Mouse (Mus musculus) lung, postnatal 0 days (tissue): ENCODE results near the gene Slc25a25.

ENCODE experiments used
- CTCF ChIP-seq: IDR thresholded peaks from 2 replicates; pipeline ENCODE4 v1.5.1; 2016; ENCODE audit warnings: antibody characterized with exemption, mild to moderate bottlenecking
- EP300 ChIP-seq: IDR thresholded peaks from 2 replicates; pipeline ENCODE4 v1.6.1; 2016; ENCODE audit warnings: antibody characterized with exemption, mild to moderate bottlenecking, control low read depth

GRCm38 (mm10) chr2:32439177-32439576 is 12.1 kb downstream of the Slc25a25 start:
- TF ChIP-seq CTCF (no peak), EP300 (no peak)
